ENCODE assay signal across 8 mouse cellular contexts in the genomic region with DNA sequence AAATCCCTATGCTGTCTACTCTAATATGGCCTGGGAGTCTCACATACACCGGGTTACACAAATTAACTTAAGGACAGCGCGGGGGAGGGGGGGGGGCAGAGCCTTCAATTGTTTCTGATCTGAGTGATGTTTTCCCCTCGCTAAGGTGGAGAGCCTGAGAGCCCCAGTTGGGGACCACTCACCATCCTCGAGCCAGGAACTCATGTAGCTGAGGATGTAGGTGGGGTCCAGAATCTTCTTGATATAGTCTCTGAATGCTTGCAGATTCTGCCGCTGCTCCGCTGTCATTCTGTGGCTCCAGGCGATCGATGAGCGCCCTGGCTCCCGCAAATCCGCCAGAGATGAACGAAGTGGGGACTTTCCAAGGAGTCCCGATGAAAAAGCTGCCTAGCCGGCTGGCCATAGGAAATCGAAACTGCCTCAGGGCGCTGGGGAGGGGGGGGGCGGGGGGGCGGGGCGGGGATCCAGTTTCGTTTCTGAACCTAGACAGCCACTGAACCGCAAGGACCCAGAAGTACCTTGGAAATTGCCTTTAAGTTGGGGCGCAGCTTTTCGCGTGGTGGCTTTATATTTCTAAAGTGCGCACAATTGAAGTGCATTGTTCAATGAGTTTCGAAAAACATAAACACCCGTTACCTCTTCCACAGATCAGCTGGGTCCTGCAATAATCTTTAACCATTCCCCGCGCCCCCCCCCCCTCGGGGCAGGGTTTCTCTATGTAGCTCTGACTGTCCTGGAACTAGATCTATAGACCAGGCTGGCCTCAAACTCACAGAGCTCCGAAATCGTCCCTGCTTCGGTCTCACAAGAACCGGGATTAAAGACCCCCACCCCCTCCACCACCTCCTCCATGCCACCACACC. TPM values are rescaled to one million over a fixed set of nuclear protein-coding genes. Genes with fewer than 3 reads are reported as not detected.
DNase-seq lines count a peak whose midpoint lies in the region; ATAC-seq and TF ChIP-seq lines count a peak whose summit lies in the region.

A gene (minus strand): TSS at position 420 of the 863 bp plus-strand sequence.

- ATAC-seq in common myeloid progenitor, adult 5-6 weeks (replicated peaks; ENCODE audit: low read depth, poor library complexity, severe bottlenecking): peak; percentile 43
- peak; percentile 75 for ATAC-seq in intestine, postnatal 0 days
- peak; percentile 56 for ATAC-seq in neural tube, embryonic 14.5 days (ENCODE audit: low read depth)

- H3K27ac ChIP-seq in testis, adult 2 months (ENCODE audit: control insufficient read depth, insufficient read depth, low read depth, low read length): peak within 1 kb of the TSS; percentile 53; the same call in 1 of the 2 replicates
- H3K27ac ChIP-seq in intestine, postnatal 0 days (ENCODE audit: low read depth, low read length): peak within 1 kb of the TSS; percentile 90
- H3K27ac ChIP-seq in neural tube, embryonic 14.5 days (ENCODE audit: low read depth, low read length): no peak within 1 kb of the TSS

- H3K27me3 ChIP-seq in testis, adult 2 months (ENCODE audit: control insufficient read depth, insufficient read depth, low read length): no peaks in the 10 kb centered on the region
- H3K27me3 ChIP-seq in intestine, postnatal 0 days (replicated peaks; ENCODE audit: control insufficient read depth, insufficient read depth, low read length): no peaks in the 10 kb centered on the region
- H3K27me3 ChIP-seq in neural tube, embryonic 14.5 days (ENCODE audit: control insufficient read depth, insufficient read depth, low read length): no peaks in the 10 kb centered on the region

- H3K4me2 ChIP-seq in intestine, postnatal 0 days (replicated peaks; ENCODE audit: low read depth): peak within 1 kb of the TSS; percentile 91
- peak within 1 kb of the TSS; percentile 63 for H3K4me2 ChIP-seq in neural tube, embryonic 14.5 days (ENCODE audit: low read depth, low read length)

- TF ChIP-seq POLR2A in testis, adult 2 months (IDR thresholded peaks at IDR 0.05; ENCODE audit: control insufficient read depth, low read depth, low read length): no peak
- TF ChIP-seq POLR2A in lung, adult 2 months (IDR thresholded peaks at IDR 0.05; ENCODE audit: borderline replicate concordance, extremely low read depth, low read depth, low read length): 0 out of 2 replicates have a peak, but pooled peaks have one; percentile 40

- no peaks in the 10 kb centered on the region for H3K36me3 ChIP-seq in testis, adult 2 months (ENCODE audit: control insufficient read depth, insufficient read depth, low read length)
- 0 out of 2 replicates have a peak, but pooled peaks cover 4% of the 10 kb centered on the region for H3K36me3 ChIP-seq in intestine, postnatal 0 days (ENCODE audit: control insufficient read depth, insufficient read depth)
- H3K36me3 ChIP-seq in neural tube, embryonic 14.5 days (ENCODE audit: control insufficient read depth, insufficient read depth, low read length): no peaks in the 10 kb centered on the region

- H3K4me3 ChIP-seq in testis, adult 2 months (ENCODE audit: control insufficient read depth, low read depth, low read length): peak within 1 kb of the TSS; percentile 84
- H3K4me3 ChIP-seq in intestine, postnatal 0 days (ENCODE audit: low read depth, low read length): peak within 1 kb of the TSS; percentile 76
- H3K4me3 ChIP-seq in lung, adult 2 months (replicated peaks; ENCODE audit: extremely low read depth, low read depth, low read length): peak within 1 kb of the TSS; percentile 92
- peak within 1 kb of the TSS; percentile 36 for H3K4me3 ChIP-seq in neural tube, embryonic 14.5 days (ENCODE audit: low read depth, low read length)

- no peak for DNase-seq in testis, postnatal 14 days (ENCODE audit: low spot score)
- DNase-seq in heart, adult 11 months: peak; percentile 96
- peak; percentile 61 for DNase-seq in lung, adult 2 months
- no peak for DNase-seq in layer of hippocampus, adult 18-20 months (ENCODE audit: low spot score in 2 of 2)

- no peak for TF ChIP-seq CTCF in testis, adult 2 months (IDR thresholded peaks at IDR 0.05; ENCODE audit: control insufficient read depth, insufficient read depth, insufficient replicate concordance, low read depth, low read length)
- TF ChIP-seq CTCF in intestine, postnatal 0 days (IDR thresholded peaks at IDR 0.05; ENCODE audit: low read depth): no peak
- no peak for TF ChIP-seq CTCF in lung, adult 2 months (IDR thresholded peaks at IDR 0.05; ENCODE audit: insufficient read depth, low read length)

- H3K9ac ChIP-seq in intestine, postnatal 0 days (ENCODE audit: low read depth, low read length): peak within 1 kb of the TSS; percentile 68
- H3K9ac ChIP-seq in neural tube, embryonic 14.5 days (replicated peaks; ENCODE audit: low read depth, low read length): peak within 1 kb of the TSS; percentile 45

- H3K4me1 ChIP-seq in testis, adult 2 months (ENCODE audit: control insufficient read depth, insufficient read depth, low read length): peaks cover 13% of the 10 kb centered on the region
- H3K4me1 ChIP-seq in intestine, postnatal 0 days (replicated peaks; ENCODE audit: control insufficient read depth, insufficient read depth, low read length): 0 out of 2 replicates have a peak, but pooled peaks cover 3% of the 10 kb centered on the region
- peaks cover 6% of the 10 kb centered on the region for H3K4me1 ChIP-seq in lung, adult 2 months (ENCODE audit: control insufficient read depth, insufficient read depth, low read length)
- H3K4me1 ChIP-seq in neural tube, embryonic 14.5 days (ENCODE audit: control insufficient read depth, insufficient read depth, low read length): peaks cover 8% of the 10 kb centered on the region; the same call in 1 of the 2 replicates

- 2% methylated on average over 34 of the region's 35 CpGs for WGBS in intestine, postnatal 0 days
- WGBS in lung, adult 2 months: 2% methylated on average over 35 of the region's 35 CpGs
- WGBS in neural tube, embryonic 14.5 days: 3% methylated on average over 33 of the region's 35 CpGs

- no peaks in the 10 kb centered on the region for H3K9me3 ChIP-seq in intestine, postnatal 0 days (ENCODE audit: control insufficient read depth)
- H3K9me3 ChIP-seq in neural tube, embryonic 14.5 days (ENCODE audit: control insufficient read depth, low read length): no peaks in the 10 kb centered on the region

RNA-seq across cellular contexts. Expression of the gene that starts here (rescaled TPM):
- polyA plus RNA-seq in testis, adult 2 months (2012; rRNA removed): 2.3 and 2.8 TPM in 2 replicates
- 20.0 and 25.1 TPM in 2 replicates for total RNA-seq in common myeloid progenitor, adult 5-6 weeks (2017)
- polyA plus RNA-seq in intestine, postnatal 0 days (2015; fragmentation: Nextera tagmentation; extraction: Ambion mirVana): 18.0 and 19.3 TPM in 2 replicates
- polyA plus RNA-seq in lung, adult 2 months (2012; rRNA removed): 14.0 and 21.8 TPM in 2 replicates
- 3.3 and 3.7 TPM in 2 replicates for polyA plus RNA-seq in neural tube, embryonic 14.5 days (2014; fragmentation: Nextera tagmentation; extraction: Ambion mirVana)
- total RNA-seq in layer of hippocampus, adult 18-20 months (2021): 1 to 10 TPM; 3.2 to 4.2 TPM

Comparison
In these comparisons a context has a peak if more than half of its experiments do, and no peak if none do; other contexts are left out.
1. H3K4me3 ChIP-seq: peak in every context shown above with its lines; median percentile 92 in lung, adult 2 months; 84 in testis, adult 2 months; 76 in intestine, postnatal 0 days; 36 in neural tube, embryonic 14.5 days.
2. DNase-seq: peak in heart, adult 11 months (single experiment) and lung, adult 2 months (single experiment); none in testis, postnatal 14 days (single experiment) and layer of hippocampus, adult 18-20 months (0 of 2).
3. Peak in every context shown above with its lines, with median percentiles within 50 percentile points of each other: ATAC-seq.